Mouse (Mus musculus) hindbrain, postnatal 0 days (tissue): Measurements from ENCODE around the gene Mmp19. TPM values are rescaled to one million over a fixed set of nuclear protein-coding genes. Genes with fewer than 3 reads are reported as not detected.
A peak's percentile ranks its signal among the peaks of the same experiment; 100 is the strongest.

Experiments used
- ATAC-seq: fragments of 200-750 bp; cut with Nextera tagmentation; 2 replicates; pipeline ENCODE4 v1.8.0; 2017; ENCODE audit warnings: mild to moderate bottlenecking, moderate TSS enrichment, moderate library complexity
- DNase-seq: peaks from one replicate; pipeline ENCODE4 v3.0.0-alpha.2; 2015; ENCODE audit warnings: low spot score
- H3K27ac ChIP-seq: fragments of 300-500 bp; sonication (generic); 2 replicates; pipeline ENCODE4 v1.5.1; 2014; ENCODE audit warnings: mild to moderate bottlenecking
- H3K27me3 ChIP-seq: fragments of 300-500 bp; sonication (generic); 2 replicates; pipeline ENCODE4 v1.6.1; 2014; ENCODE audit warnings: low read length, mixed read lengths; ENCODE audit not compliant: insufficient read depth
- H3K36me3 ChIP-seq: fragments of 300-500 bp; sonication (generic); 2 replicates; pipeline ENCODE4 v1.6.1; 2014; ENCODE audit warnings: low read length, mixed read lengths; ENCODE audit not compliant: insufficient read depth
- H3K4me1 ChIP-seq: fragments of 300-500 bp; sonication (generic); 2 replicates; pipeline ENCODE4 v1.6.1; 2014; ENCODE audit warnings: antibody characterized with exemption, low read length, mixed read lengths; ENCODE audit not compliant: insufficient read depth
- H3K4me2 ChIP-seq: fragments of 300-500 bp; sonication (generic); 2 replicates; pipeline ENCODE4 v1.6.1; 2014; ENCODE audit warnings: low read depth, mild to moderate bottlenecking, low read length, moderate library complexity, mixed read lengths
- H3K4me3 ChIP-seq: fragments of 300-500 bp; sonication (generic); 2 replicates; pipeline ENCODE4 v1.5.1; 2014; ENCODE audit warnings: low read length
- H3K9ac ChIP-seq: fragments of 300-500 bp; sonication (generic); replicated peaks from 2 replicates; pipeline ENCODE4 v1.6.1; 2014; ENCODE audit warnings: mild to moderate bottlenecking, low read length, moderate library complexity, mixed read lengths
- H3K9me3 ChIP-seq: fragments of 300-500 bp; sonication (generic); 2 replicates; pipeline ENCODE4 v1.6.1; 2016; ENCODE audit warnings: low read length, mixed read lengths
- CTCF ChIP-seq: IDR thresholded peaks from 2 replicates; pipeline ENCODE4 v1.5.1; 2016; ENCODE audit warnings: antibody characterized with exemption, control low read depth, low read depth
- WGBS: fragments of 180-500 bp; shearing (Covaris S2); extraction: QIAGEN DNeasy Blood & Tissue Kit; methylation state at CpG from one replicate; pipeline ENCODE4 v1.1.7; 2014; 5-methylcytosine and 5-hydroxymethylcytosine counted together
- polyA plus RNA-seq: library from polyadenylated mRNA; unstranded; fragments of >200 nt; fragmentation: Nextera tagmentation; extraction: Ambion mirVana; gene quantifications from 2 replicates; pipeline ENCODE4 v1.2.1, GENCODE M21; 2015
- total RNA-seq: library from RNA; depleted of rRNA; stranded (reverse); fragments of >200 nt; gene quantifications from 2 replicates; pipeline ENCODE4 v1.2.3, GENCODE M21; 2014

Mmp19 gene
- total and polyA plus RNA-seq, 2 experiments from 2014 or later = 0.52 to 0.61 TPM

DNA sequence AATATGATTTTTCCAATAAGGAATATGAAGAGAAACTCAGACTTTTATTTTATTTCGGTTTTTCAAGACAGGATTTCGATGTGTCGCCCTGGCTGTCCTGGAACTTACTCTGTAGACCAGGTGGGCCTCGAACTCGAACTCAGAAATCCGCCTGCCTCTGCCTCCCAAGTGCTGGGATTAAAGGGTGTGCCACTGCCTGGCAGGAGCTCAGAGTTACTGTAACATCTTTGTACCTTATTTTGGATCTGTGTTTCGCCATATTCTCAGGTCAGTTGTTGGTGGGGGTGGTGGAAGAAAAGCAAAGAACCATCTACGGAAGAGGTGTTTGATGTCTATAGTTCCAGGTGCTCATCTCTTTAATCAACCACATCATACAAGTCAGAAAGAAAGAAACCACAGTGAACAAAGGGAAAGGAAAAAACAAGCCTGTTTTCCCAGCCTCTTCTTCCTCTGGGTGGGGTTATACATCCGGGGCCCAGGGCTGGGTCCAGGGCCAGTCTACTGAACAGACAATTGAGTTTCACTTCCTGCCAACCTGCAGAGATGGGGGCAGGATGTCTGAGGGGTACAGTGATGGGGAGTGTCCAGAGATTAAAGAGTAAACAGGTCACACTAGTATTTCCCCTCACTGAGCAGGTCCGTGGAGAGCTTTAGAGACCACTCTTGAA lies 44.6 kb upstream of the Mmp19 start:
- DNase-seq (no peak), ATAC-seq (no peak)
- Histone ChIP-seq H3K27me3 (no peaks in the 10 kb centered on the region; the same call in 1 of the 2 replicates), H3K4me2 (no peak overlapping the region), H3K9me3 (no peaks in the 10 kb centered on the region), H3K27ac (no peak overlapping the region), H3K9ac (no peak overlapping the region), H3K4me3 (no peak overlapping the region), H3K36me3 (no peaks in the 10 kb centered on the region), H3K4me1 (peaks cover 25% of the 10 kb centered on the region)
- WGBS = 95% methylated on average over 10 of the region's 10 CpGs
- no peak for TF ChIP-seq CTCF

DNA sequence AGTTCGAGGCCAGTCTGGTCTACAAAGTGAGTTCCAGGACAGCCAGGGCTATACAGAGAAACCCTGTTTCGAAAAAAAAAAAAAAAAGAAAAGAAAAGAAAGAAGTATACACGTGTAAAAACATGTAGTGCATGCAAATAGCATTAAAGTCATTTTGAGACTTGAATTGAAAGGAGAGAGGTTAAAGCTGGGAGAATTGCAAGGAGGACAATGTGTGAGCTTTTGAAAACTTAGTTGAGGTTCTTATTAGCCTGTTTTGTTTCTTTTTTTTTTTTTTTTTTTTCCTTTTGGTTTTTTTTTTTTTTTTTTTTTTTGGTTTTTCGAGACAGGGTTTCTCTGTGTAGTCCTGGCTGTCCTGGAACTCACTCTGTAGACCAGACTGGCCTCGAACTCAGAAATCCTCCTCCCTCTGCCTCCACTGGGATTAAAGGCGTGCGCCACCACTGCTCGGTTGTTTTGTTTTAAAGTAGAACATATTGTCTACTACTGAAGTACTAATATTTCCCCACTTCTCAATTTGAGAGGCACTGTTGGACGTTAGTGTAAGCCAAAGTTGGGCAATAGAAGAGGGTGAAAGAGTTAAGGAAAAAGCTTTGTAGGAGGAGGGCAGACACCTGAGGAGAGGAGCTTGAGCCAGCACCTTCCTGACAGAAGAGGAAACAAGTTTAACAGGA lies 43.6 kb upstream of the Mmp19 start:
- DNase-seq (no peak), ATAC-seq (no peak)
- no peaks in the 10 kb centered on the region; the same call in 1 of the 2 replicates for H3K27me3 ChIP-seq
- no peaks in the 10 kb centered on the region for H3K9me3 ChIP-seq
- peak overlapping the region; percentile 72 for H3K4me3 ChIP-seq
- H3K27ac ChIP-seq = peak overlapping the region; percentile 85; the same call in 1 of the 2 replicates
- peak overlapping the region; percentile 93 for H3K4me2 ChIP-seq
- TF ChIP-seq CTCF = no peak
- H3K4me1 ChIP-seq = peaks cover 25% of the 10 kb centered on the region
- no peaks in the 10 kb centered on the region for H3K36me3 ChIP-seq
- whole genome bisulfite sequencing = 46% methylated on average over 8 of the region's 9 CpGs
- peak overlapping the region; percentile 67 for H3K9ac ChIP-seq

DNA sequence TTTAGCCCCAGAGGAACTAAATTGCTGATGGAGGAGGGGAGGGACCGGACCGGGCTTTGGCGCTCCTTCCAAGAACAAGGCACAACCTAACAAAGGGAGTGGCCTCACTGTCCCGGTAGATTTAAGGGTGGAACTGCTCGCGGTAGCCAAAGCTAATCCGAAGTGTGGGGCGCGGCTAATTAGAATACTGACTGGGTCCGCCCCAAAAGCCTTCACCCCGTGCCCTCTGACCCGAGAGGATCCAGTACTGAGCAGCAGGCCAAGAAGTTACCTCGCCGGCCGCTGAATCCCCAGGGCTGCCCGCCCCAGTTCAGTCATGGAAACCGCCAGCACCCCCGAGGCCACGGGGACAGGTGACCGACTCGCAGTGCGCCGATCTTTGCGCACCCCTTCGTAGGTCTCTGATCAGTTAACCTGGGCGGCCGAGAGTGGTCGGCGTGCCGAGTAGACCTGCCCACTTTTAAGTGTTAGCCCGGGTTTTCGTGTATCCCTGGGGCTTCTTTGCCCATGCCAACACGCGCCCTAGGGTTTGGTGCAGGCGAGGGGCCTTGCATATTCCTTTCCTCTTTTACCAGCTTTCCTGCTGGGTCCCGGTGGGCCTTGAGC lies 43.0 kb upstream of the Mmp19 start, which contains the start of gene Pym1:
Pym1 (plus strand) TSS at position 244 of the 606 bp plus-strand sequence.
- peak within 1 kb of the TSS; percentile 85 for H3K27ac ChIP-seq
- ATAC-seq (peak; percentile 69), DNase-seq (peak; percentile 42)
- peak within 1 kb of the TSS; percentile 93 for H3K4me2 ChIP-seq
- peak within 1 kb of the TSS; percentile 67 for H3K9ac ChIP-seq
- WGBS = under 1% methylated on average over 36 of the region's 36 CpGs
- H3K36me3 ChIP-seq = no peaks in the 10 kb centered on the region
- H3K9me3 ChIP-seq = no peaks in the 10 kb centered on the region
- TF ChIP-seq CTCF = no peak
- peaks cover 20% of the 10 kb centered on the region for H3K4me1 ChIP-seq
- H3K4me3 ChIP-seq = peak within 1 kb of the TSS; percentile 72
- H3K27me3 ChIP-seq = no peaks in the 10 kb centered on the region

DNA sequence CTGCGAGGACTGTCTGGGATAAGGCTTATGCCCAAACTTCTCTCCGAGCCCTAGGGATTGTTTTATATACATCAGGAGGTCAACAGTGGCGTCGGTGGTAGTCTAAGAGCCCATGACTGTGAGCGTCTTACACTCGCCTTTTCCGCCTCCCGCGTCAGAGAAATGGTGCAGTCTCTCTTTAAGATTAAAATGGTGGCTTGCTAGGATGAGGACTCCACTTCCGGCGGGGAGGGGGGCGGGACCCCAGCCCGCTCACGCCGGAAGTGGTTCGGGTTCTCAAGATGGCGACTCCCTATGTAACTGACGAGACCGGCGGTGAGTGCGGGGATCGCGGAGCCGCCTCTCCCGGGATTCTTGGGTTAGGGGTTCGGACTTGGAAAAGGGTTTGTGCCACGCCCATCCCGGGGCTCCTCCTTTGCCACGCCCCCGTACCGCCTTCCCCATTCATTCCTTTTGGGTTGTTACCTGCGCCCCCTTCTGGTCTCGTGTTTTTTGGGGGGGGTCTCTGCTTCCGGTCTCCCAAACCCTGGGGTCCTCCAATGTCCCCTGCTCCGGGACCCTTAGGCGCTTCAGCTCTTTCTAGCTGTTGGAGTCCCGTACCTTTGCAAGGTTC lies 42.4 kb upstream of the Mmp19 start:
- H3K4me3 ChIP-seq = peak overlapping the region; percentile 72
- H3K9me3 ChIP-seq = no peaks in the 10 kb centered on the region
- peak; percentile 67 for TF ChIP-seq CTCF
- no peaks in the 10 kb centered on the region for H3K27me3 ChIP-seq
- H3K4me1 ChIP-seq = peaks cover 14% of the 10 kb centered on the region
- peak overlapping the region; percentile 85 for H3K27ac ChIP-seq
- H3K4me2 ChIP-seq = peak overlapping the region; percentile 93
- H3K9ac ChIP-seq = peak overlapping the region; percentile 67
- DNase-seq = peak; percentile 96
- ATAC-seq = peak; percentile 93
- WGBS = under 1% methylated on average over 37 of the region's 37 CpGs
- no peaks in the 10 kb centered on the region for H3K36me3 ChIP-seq

DNA sequence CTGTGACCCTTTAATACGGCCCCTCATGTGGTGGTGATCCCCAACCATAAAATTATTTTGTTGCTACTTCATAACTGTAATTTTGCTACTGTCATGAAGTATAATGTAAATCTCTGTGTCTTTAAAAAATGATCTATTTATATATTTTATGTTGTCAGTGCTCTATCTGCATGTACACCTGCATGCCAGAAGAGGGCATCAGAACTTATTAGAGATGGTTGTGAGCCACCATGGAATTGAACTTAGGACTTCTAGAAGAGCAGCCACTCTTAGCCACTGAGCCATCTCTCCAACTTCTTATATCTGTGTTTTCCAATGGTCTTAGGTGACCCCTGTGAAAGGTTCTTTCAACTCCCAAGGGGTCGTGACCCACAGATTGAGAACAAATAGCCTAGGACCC lies 17.8 kb upstream of the Mmp19 start:
- Histone ChIP-seq H3K4me3 (no peak overlapping the region), H3K9me3 (no peaks in the 10 kb centered on the region), H3K36me3 (no peaks in the 10 kb centered on the region), H3K4me1 (no peaks in the 10 kb centered on the region), H3K9ac (no peak overlapping the region), H3K4me2 (no peak overlapping the region), H3K27ac (no peak overlapping the region), H3K27me3 (no peaks in the 10 kb centered on the region)
- ATAC-seq (no peak), DNase-seq (no peak)
- WGBS = 88% methylated on average over 2 of the region's 2 CpGs
- TF ChIP-seq CTCF = peak; percentile 43

DNA sequence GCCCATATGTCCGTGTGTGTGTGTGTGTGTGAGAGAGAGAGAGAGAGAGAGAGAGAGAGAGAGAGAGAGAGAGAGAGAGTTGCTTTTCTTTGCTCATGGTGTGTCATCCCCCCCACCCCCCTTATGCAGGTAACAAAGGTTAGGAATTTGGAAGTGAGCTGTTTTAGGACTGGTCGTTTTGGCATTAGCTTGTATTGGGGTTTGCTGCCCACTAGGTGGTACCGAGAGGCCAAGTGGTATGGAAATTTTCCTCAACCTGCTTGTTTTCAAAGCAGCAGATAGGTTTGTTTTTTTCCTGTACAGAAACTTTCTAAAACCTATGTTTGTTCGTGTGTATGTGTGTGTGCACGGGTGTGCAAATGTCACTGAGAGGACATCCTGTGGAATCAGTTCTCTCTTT lies 17.0 kb upstream of the Mmp19 start:
- Histone ChIP-seq H3K27ac (no peak overlapping the region), H3K27me3 (no peaks in the 10 kb centered on the region), H3K4me1 (no peaks in the 10 kb centered on the region; the same call in 1 of the 2 replicates), H3K9me3 (no peaks in the 10 kb centered on the region), H3K36me3 (no peaks in the 10 kb centered on the region), H3K4me2 (no peak overlapping the region), H3K4me3 (no peak overlapping the region), H3K9ac (no peak overlapping the region)
- 25% methylated on average over 5 of the region's 5 CpGs for WGBS
- no peak for ATAC-seq
- peak; percentile 45 for DNase-seq
- peak; percentile 63 for TF ChIP-seq CTCF
